Mouse (Mus musculus): ENCODE measurements around the gene Tspan6.

Tspan6 gene

GRCm38 (mm10) chrX:133898014-133898542 lies at the start of gene Tspan6:
Gene Tspan6, minus strand, starts transcription at chrX:133898429.
- in situ Hi-C loops (cut with MboI, MseI) = no loop called here

GRCm38 (mm10) chrX:133947427-133947826 lies 49.2 kb upstream of the Tspan6 start:
- in situ Hi-C loops (cut with MboI, MseI) = loop anchor here (5.0 kb wide), 1 partner anchor 70 kb away; no protein-coding TSS in a partner anchor

- in situ Hi-C loops (cut with MboI, MseI) = no loop called here
These were observed 41.3 kb upstream of the Tspan6 start for GRCm38 (mm10) chrX:133939561-133939960.

GRCm38 (mm10) chrX:133936605-133937225 lies 38.5 kb upstream of the Tspan6 start:
- in situ Hi-C loops (cut with MboI, MseI) = no loop called here

- in situ Hi-C loops (cut with MboI, MseI) = no loop called here
These were observed 33.2 kb upstream of the Tspan6 start for GRCm38 (mm10) chrX:133931302-133932013.

- in situ Hi-C loops (cut with MboI, MseI) = no loop called here
These were observed 28.5 kb upstream of the Tspan6 start for GRCm38 (mm10) chrX:133926760-133927159.

GRCm38 (mm10) chrX:133921187-133921586 lies 23.0 kb upstream of the Tspan6 start:
- in situ Hi-C loops (cut with MboI, MseI) = no loop called here

- in situ Hi-C loops (cut with MboI, MseI) = no loop called here
These were observed 16.0 kb upstream of the Tspan6 start for GRCm38 (mm10) chrX:133914219-133914618.

- in situ Hi-C loops (cut with MboI, MseI) = no loop called here
These were observed 14.8 kb upstream of the Tspan6 start for GRCm38 (mm10) chrX:133913006-133913405.

GRCm38 (mm10) chrX:133911397-133912103 lies 13.3 kb upstream of the Tspan6 start:
- in situ Hi-C loops (cut with MboI, MseI) = no loop called here

GRCm38 (mm10) chrX:133908261-133908660 lies 10.0 kb upstream of the Tspan6 start, which contains the start of gene Srpx2:
Gene Srpx2, plus strand, starts transcription at chrX:133908426.
- in situ Hi-C loops (cut with MboI, MseI) = no loop called here

- in situ Hi-C loops (cut with MboI, MseI) = no loop called here
These were observed 10.1 kb downstream of the Tspan6 start for GRCm38 (mm10) chrX:133888111-133888510.

GRCm38 (mm10) chrX:133887308-133887707 lies 10.9 kb downstream of the Tspan6 start:
- in situ Hi-C loops (cut with MboI, MseI) = no loop called here

- in situ Hi-C loops (cut with MboI, MseI) = no loop called here
These were observed 28.5 kb downstream of the Tspan6 start for GRCm38 (mm10) chrX:133869743-133870142.

- in situ Hi-C loops (cut with MboI, MseI) = no loop called here
These were observed 44.6 kb downstream of the Tspan6 start for GRCm38 (mm10) chrX:133853637-133854036.

GRCm38 (mm10) chrX:133850680-133851079 lies 47.5 kb downstream of the Tspan6 start, which contains the start of gene Tnmd:
Gene Tnmd, plus strand, starts transcription at chrX:133850980.
- in situ Hi-C loops (cut with MboI, MseI) = no loop called here

All from T-helper 2 cell (primary cell).